Mouse (Mus musculus) gastrocnemius, postnatal 4 days (tissue): ENCODE measurements around the gene AI593442. TPM values are rescaled to one million over a fixed set of nuclear protein-coding genes. Genes with fewer than 3 reads are reported as not detected.

ENCODE experiments used
- DNase-seq, 2 experiments: peaks; one replicate each; pipeline ENCODE4 v3.0.0; 2021 to 2022; ENCODE audit warnings: low spot score in 2 of 2, mixed read lengths in 2 of 2
- long read RNA-seq, 2 experiments: library from polyadenylated mRNA; stranded (forward); transcript quantifications; one replicate each; pipeline ENCODE4 v2.0.0; 2021
- total RNA-seq, 2 experiments: library from RNA; stranded (reverse); gene quantifications; 2 replicates each; pipeline ENCODE4 v1.2.3; 2021

Gene AI593442
- total RNA-seq = under 1 TPM in 1 of 2 experiments, not detected in 1; 0.07 TPM
- long read RNA-seq, experiment 1 = 0 reads
- long read RNA-seq, experiment 2 = 0 reads

GRCm38 (mm10) chr9:52679362-52679947 lies at the start of gene AI593442:
TSS of gene AI593442 (minus strand) at chr9:52679780.
- no peak for DNase-seq

- no peak for DNase-seq
These were observed 49.2 kb upstream of the AI593442 start for GRCm38 (mm10) chr9:52728806-52729205.

- no peak for DNase-seq
These were observed 43.0 kb upstream of the AI593442 start for GRCm38 (mm10) chr9:52722626-52723025.

- DNase-seq = no peak
These were observed 40.0 kb upstream of the AI593442 start for GRCm38 (mm10) chr9:52719562-52719961.

GRCm38 (mm10) chr9:52680036-52680435 lies 456 bp upstream of the AI593442 start:
- DNase-seq = no peak

- DNase-seq = no peak
These were observed 753 bp downstream of the AI593442 start for GRCm38 (mm10) chr9:52678839-52679215.

- peak in 1 of 2 experiments; percentile 10 for DNase-seq
These were observed 1.3 kb downstream of the AI593442 start for GRCm38 (mm10) chr9:52678179-52678838.

- DNase-seq = no peak
These were observed 3.0 kb downstream of the AI593442 start for GRCm38 (mm10) chr9:52676587-52676986.

- no peak for DNase-seq
These were observed 3.6 kb downstream of the AI593442 start for GRCm38 (mm10) chr9:52675937-52676336.

- no peak for DNase-seq
These were observed 18.2 kb downstream of the AI593442 start for GRCm38 (mm10) chr9:52661422-52661821.

- DNase-seq = no peak
These were observed 29.1 kb downstream of the AI593442 start for GRCm38 (mm10) chr9:52650341-52650951.

GRCm38 (mm10) chr9:52645312-52645711 lies 34.3 kb downstream of the AI593442 start:
- no peak for DNase-seq

GRCm38 (mm10) chr9:52644626-52645025 lies 35.0 kb downstream of the AI593442 start:
- no peak for DNase-seq

GRCm38 (mm10) chr9:52644156-52644555 lies 35.4 kb downstream of the AI593442 start:
- DNase-seq = no peak

GRCm38 (mm10) chr9:52635991-52636390 lies 43.6 kb downstream of the AI593442 start:
- DNase-seq = no peak

GRCm38 (mm10) chr9:52623926-52624325 lies 55.7 kb downstream of the AI593442 start:
- DNase-seq = no peak
